Mouse (Mus musculus): ENCODE measurements around the gene Gm7233. TPM values are rescaled to one million over a fixed set of nuclear protein-coding genes. Genes with fewer than 3 reads are reported as not detected.
"Not testable (repeated sequence)": the region's sequence is repeated elsewhere in the genome, so short reads cannot be mapped to it uniquely, and the experiment has no call there.

Gene Gm7233
- not detected in 2 replicates for polyA plus RNA-seq (2012; ENCODE audit: insufficient read depth, low replicate concordance)

GRCm38 (mm10) chr14:43179567-43179966 lies at the start of gene Gm7233:
TSS of gene Gm7233 (plus strand) at chr14:43179867.
- H3K9me3 ChIP-seq; H3K36me3 ChIP-seq (replicated peaks; ENCODE audit: low read length); H3K4me3 ChIP-seq (replicated peaks); H3K4me1 ChIP-seq; H3K27me3 ChIP-seq (replicated peaks): not testable (repeated sequence)

GRCm38 (mm10) chr14:43167189-43167588 lies 12.5 kb upstream of the Gm7233 start:
- not testable (repeated sequence) for H3K36me3 ChIP-seq (replicated peaks; ENCODE audit: low read length); H3K9me3 ChIP-seq; H3K27me3 ChIP-seq (replicated peaks); H3K4me3 ChIP-seq (replicated peaks); H3K4me1 ChIP-seq

- H3K9me3 ChIP-seq; H3K36me3 ChIP-seq (replicated peaks; ENCODE audit: low read length); H3K4me1 ChIP-seq; H3K4me3 ChIP-seq (replicated peaks); H3K27me3 ChIP-seq (replicated peaks): not testable (repeated sequence)
Measured at GRCm38 (mm10) chr14:43167942-43168341, 11.7 kb upstream of the Gm7233 start.

- H3K4me1 ChIP-seq; H3K4me3 ChIP-seq (replicated peaks): not testable (repeated sequence)
Measured at GRCm38 (mm10) chr14:43168573-43169170, 11.0 kb upstream of the Gm7233 start.

GRCm38 (mm10) chr14:43235204-43235603 lies 55.5 kb downstream of the Gm7233 start, which contains the start of gene Gm8122:
TSS of gene Gm8122 (minus strand) at chr14:43235304.
- H3K27me3 ChIP-seq (replicated peaks); H3K4me3 ChIP-seq (replicated peaks); H3K9me3 ChIP-seq; H3K36me3 ChIP-seq (replicated peaks; ENCODE audit: low read length); H3K4me1 ChIP-seq: not testable (repeated sequence)

More at GRCm38 (mm10) chr14:43168573-43169170, 11.0 kb upstream of the Gm7233 start:
- not testable (repeated sequence) for H3K27me3 ChIP-seq (replicated peaks); H3K36me3 ChIP-seq (replicated peaks; ENCODE audit: low read length); H3K9me3 ChIP-seq

Other genes starting within 250 kb of the Gm7233 start
- gene Gm8082, start 186.2 kb upstream of the Gm7233 start, polyA plus RNA-seq (2012; ENCODE audit: insufficient read depth, low replicate concordance): not detected in 2 replicates
- not detected in 2 replicates for gene Gm10376, start 164.2 kb upstream of the Gm7233 start, polyA plus RNA-seq (2012; ENCODE audit: insufficient read depth, low replicate concordance)
- not detected in 2 replicates for gene Gm8094, start 103.2 kb upstream of the Gm7233 start, polyA plus RNA-seq (2012; ENCODE audit: insufficient read depth, low replicate concordance)
- gene Gm8104, start 79.3 kb upstream of the Gm7233 start, polyA plus RNA-seq (2012; ENCODE audit: insufficient read depth, low replicate concordance): not detected in 2 replicates
- gene Gm8122, start 55.4 kb downstream of the Gm7233 start, polyA plus RNA-seq (2012; ENCODE audit: insufficient read depth, low replicate concordance): not detected in 2 replicates
- not detected in 2 replicates for gene Gm8126, start 78.8 kb downstream of the Gm7233 start, polyA plus RNA-seq (2012; ENCODE audit: insufficient read depth, low replicate concordance)
- not detected in 2 replicates for gene Gm9732, start 95.2 kb downstream of the Gm7233 start, polyA plus RNA-seq (2012; ENCODE audit: insufficient read depth, low replicate concordance)
- not detected in 2 replicates for gene Gm8127, start 114.0 kb downstream of the Gm7233 start, polyA plus RNA-seq (2012; ENCODE audit: insufficient read depth, low replicate concordance)
- not detected in 2 replicates for gene 1700001F09Rik, start 167.9 kb downstream of the Gm7233 start, polyA plus RNA-seq (2012; ENCODE audit: insufficient read depth, low replicate concordance)
- not detected in 2 replicates for gene Gm8138, start 236.5 kb downstream of the Gm7233 start, polyA plus RNA-seq (2012; ENCODE audit: insufficient read depth, low replicate concordance)

All from megakaryocyte, embryonic 14.5 days (primary cell).